Mouse (Mus musculus) midbrain, embryonic 16.5 days (tissue): ENCODE data around the gene Stbd1. TPM values are rescaled to one million over a fixed set of nuclear protein-coding genes. Genes with fewer than 3 reads are reported as not detected.

ENCODE experiments used
- ATAC-seq: fragments of 200-750 bp; cut with Nextera tagmentation; 2 replicates; pipeline ENCODE4 v1.8.0; 2017; ENCODE audit warnings: moderate TSS enrichment
- H3K27ac ChIP-seq: fragments of 300-500 bp; sonication (generic); 2 replicates; pipeline ENCODE4 v1.5.1; 2014; ENCODE audit warnings: mild to moderate bottlenecking, low read length, mixed read lengths
- H3K27me3 ChIP-seq: fragments of 300-500 bp; sonication (generic); 2 replicates; pipeline ENCODE4 v1.6.1; 2014; ENCODE audit warnings: low read depth, low read length, mixed read lengths; ENCODE audit not compliant: control insufficient read depth, insufficient read depth
- H3K36me3 ChIP-seq: fragments of 300-500 bp; sonication (generic); 2 replicates; pipeline ENCODE4 v1.6.1; 2014; ENCODE audit warnings: mild to moderate bottlenecking, low read length, moderate library complexity, mixed read lengths; ENCODE audit not compliant: control insufficient read depth, insufficient read depth
- H3K4me1 ChIP-seq: fragments of 300-500 bp; sonication (generic); 2 replicates; pipeline ENCODE4 v1.6.1; 2014; ENCODE audit warnings: mild to moderate bottlenecking, low read length, mixed read lengths; ENCODE audit not compliant: control insufficient read depth, insufficient read depth
- H3K4me2 ChIP-seq: fragments of 300-500 bp; sonication (generic); 2 replicates; pipeline ENCODE4 v1.6.1; 2014; ENCODE audit warnings: mild to moderate bottlenecking, low read length, mixed read lengths
- H3K4me3 ChIP-seq: fragments of 300-500 bp; sonication (generic); 2 replicates; pipeline ENCODE4 v1.5.1; 2014; ENCODE audit warnings: low read depth, mild to moderate bottlenecking, low read length, moderate library complexity, mixed read lengths
- H3K9ac ChIP-seq: fragments of 300-500 bp; sonication (generic); 2 replicates; pipeline ENCODE4 v1.6.1; 2014; ENCODE audit warnings: low read depth, low read length, mixed read lengths
- H3K9me3 ChIP-seq: fragments of 300-500 bp; sonication (generic); replicated peaks from 2 replicates; pipeline ENCODE4 v1.6.1; 2014; ENCODE audit warnings: mild to moderate bottlenecking, low read length, mixed read lengths; ENCODE audit not compliant: control insufficient read depth, poor library complexity, severe bottlenecking
- WGBS: fragments of 180-500 bp; shearing (Covaris S2); extraction: QIAGEN DNeasy Blood & Tissue Kit; methylation state at CpG from one replicate; pipeline ENCODE4 v1.1.7; 2014; 5-methylcytosine and 5-hydroxymethylcytosine counted together
- polyA plus RNA-seq: library from polyadenylated mRNA; unstranded; fragments of >200 nt; fragmentation: Nextera tagmentation; extraction: Ambion mirVana; gene quantifications from 2 replicates; pipeline ENCODE4 v1.2.1, GENCODE M21; 2015

The Stbd1 gene
- polyA plus RNA-seq, 1 experiment from 2014 or later: 5.9 TPM

GRCm38 (mm10) chr5:92627896-92628295 lies 25.1 kb downstream of the Stbd1 start:
- Histone ChIP-seq H3K4me1 (no peaks in the 10 kb centered on the region), H3K9me3 (0 out of 2 replicates have a peak, but pooled peaks cover 4% of the 10 kb centered on the region), H3K4me2 (no peak overlapping the region), H3K27ac (no peak overlapping the region), H3K36me3 (no peaks in the 10 kb centered on the region), H3K27me3 (no peaks in the 10 kb centered on the region), H3K4me3 (no peak overlapping the region), H3K9ac (no peak overlapping the region)
- WGBS: 73% methylated on average over 7 of the region's 7 CpGs
- no peak for ATAC-seq

GRCm38 (mm10) chr5:92633526-92633925 lies 30.7 kb downstream of the Stbd1 start:
- no peaks in the 10 kb centered on the region for H3K4me1 ChIP-seq
- H3K9ac ChIP-seq: no peak overlapping the region
- no peak for ATAC-seq
- no peaks in the 10 kb centered on the region for H3K27me3 ChIP-seq
- no peak overlapping the region for H3K27ac ChIP-seq
- H3K4me2 ChIP-seq: no peak overlapping the region
- H3K36me3 ChIP-seq: no peaks in the 10 kb centered on the region
- H3K9me3 ChIP-seq: no peaks in the 10 kb centered on the region
- 65% methylated on average over 4 of the region's 4 CpGs for WGBS
- H3K4me3 ChIP-seq: no peak overlapping the region

GRCm38 (mm10) chr5:92634916-92635315 lies 32.1 kb downstream of the Stbd1 start:
- Histone ChIP-seq H3K9me3 (no peaks in the 10 kb centered on the region), H3K27me3 (no peaks in the 10 kb centered on the region), H3K4me2 (no peak overlapping the region), H3K4me1 (no peaks in the 10 kb centered on the region), H3K4me3 (no peak overlapping the region), H3K9ac (no peak overlapping the region), H3K27ac (no peak overlapping the region), H3K36me3 (no peaks in the 10 kb centered on the region)
- 79% methylated on average over 3 of the region's 3 CpGs for WGBS
- ATAC-seq: no peak

- no peak for ATAC-seq
- H3K36me3 ChIP-seq: no peaks in the 10 kb centered on the region
- no peak overlapping the region for H3K9ac ChIP-seq
- no peak overlapping the region for H3K4me2 ChIP-seq
- no peaks in the 10 kb centered on the region for H3K4me1 ChIP-seq
- H3K27ac ChIP-seq: no peak overlapping the region
- no peaks in the 10 kb centered on the region for H3K9me3 ChIP-seq
- no peaks in the 10 kb centered on the region for H3K27me3 ChIP-seq
- no peak overlapping the region for H3K4me3 ChIP-seq
- 89% methylated on average over 5 of the region's 5 CpGs for WGBS
Observed at GRCm38 (mm10) chr5:92635891-92636290, 33.0 kb downstream of the Stbd1 start.

- Histone ChIP-seq H3K4me3 (no peak overlapping the region), H3K36me3 (no peaks in the 10 kb centered on the region), H3K9ac (no peak overlapping the region), H3K4me2 (no peak overlapping the region), H3K27me3 (no peaks in the 10 kb centered on the region), H3K9me3 (no peaks in the 10 kb centered on the region), H3K27ac (no peak overlapping the region), H3K4me1 (no peaks in the 10 kb centered on the region)
- WGBS: 80% methylated on average over 3 of the region's 3 CpGs
- ATAC-seq: no peak
Observed at GRCm38 (mm10) chr5:92640861-92641260, 38.0 kb downstream of the Stbd1 start.

Other genes with a start within 250 kb of the Stbd1 start
- 57.8 and 62.0 TPM in 2 replicates for gene Nup54, start 167.8 kb upstream of the Stbd1 start, polyA plus RNA-seq
- gene Scarb2, start 96.2 kb upstream of the Stbd1 start, polyA plus RNA-seq: 26.7 and 27.8 TPM in 2 replicates
- gene Fam47e, start 48.0 kb upstream of the Stbd1 start, polyA plus RNA-seq: 1.3 and 2.1 TPM in 2 replicates
- gene Ccdc158, start 72.2 kb downstream of the Stbd1 start, polyA plus RNA-seq: 0.57 and 0.63 TPM in 2 replicates
- 1.1 and 1.8 TPM in 2 replicates for gene Shroom3, start 80.4 kb downstream of the Stbd1 start, polyA plus RNA-seq